Mouse (Mus musculus) heart, embryonic 16.5 days (tissue): ENCODE measurements around the gene 5330417C22Rik. TPM values are rescaled to one million over a fixed set of nuclear protein-coding genes. Genes with fewer than 3 reads are reported as not detected.

Experiments used
- ATAC-seq: fragments of 200-750 bp; cut with Nextera tagmentation; replicated peaks from 2 replicates; pipeline ENCODE4 v1.8.0; 2017; ENCODE audit warnings: moderate number of reproducible peaks; ENCODE audit not compliant: insufficient read depth, low FRiP score; ENCODE audit errors: extremely low read depth
- H3K27ac ChIP-seq: fragments of 300-500 bp; sonication (generic); 2 replicates; pipeline ENCODE4 v1.5.1; 2014; ENCODE audit warnings: mild to moderate bottlenecking, low read length, control low read depth, moderate library complexity
- H3K27me3 ChIP-seq: fragments of 300-500 bp; sonication (generic); 2 replicates; pipeline ENCODE4 v1.6.1; 2014; ENCODE audit warnings: low read length, mixed read lengths; ENCODE audit not compliant: control insufficient read depth, insufficient read depth
- H3K36me3 ChIP-seq: fragments of 300-500 bp; sonication (generic); 2 replicates; pipeline ENCODE4 v1.6.1; 2014; ENCODE audit not compliant: control insufficient read depth, insufficient read depth
- H3K4me1 ChIP-seq: fragments of 300-500 bp; sonication (generic); 2 replicates; pipeline ENCODE4 v1.6.1; 2014; ENCODE audit warnings: low read length, mixed read lengths; ENCODE audit not compliant: control insufficient read depth, insufficient read depth
- H3K4me2 ChIP-seq: fragments of 300-500 bp; sonication (generic); 2 replicates; pipeline ENCODE4 v1.6.1; 2014; ENCODE audit warnings: low read depth, mild to moderate bottlenecking, control low read depth, low read length
- H3K4me3 ChIP-seq: fragments of 300-500 bp; sonication (generic); 2 replicates; pipeline ENCODE4 v1.5.1; 2014; ENCODE audit warnings: mild to moderate bottlenecking, control low read depth, low read length
- H3K9ac ChIP-seq: fragments of 300-500 bp; sonication (generic); 2 replicates; pipeline ENCODE4 v1.6.1; 2014; ENCODE audit warnings: low read length, control low read depth
- H3K9me3 ChIP-seq: fragments of 300-500 bp; sonication (generic); replicated peaks from 2 replicates; pipeline ENCODE4 v1.6.1; 2016; ENCODE audit warnings: low read length; ENCODE audit not compliant: control insufficient read depth
- WGBS: fragments of 180-500 bp; shearing (Covaris S2); extraction: QIAGEN DNeasy Blood & Tissue Kit; methylation state at CpG from one replicate; pipeline ENCODE4 v1.1.7; 2014; 5-methylcytosine and 5-hydroxymethylcytosine counted together
- polyA plus RNA-seq: library from polyadenylated mRNA; unstranded; fragments of >200 nt; fragmentation: Nextera tagmentation; extraction: Ambion mirVana; gene quantifications from 2 replicates; pipeline ENCODE4 v1.2.1, GENCODE M21; 2015

The 5330417C22Rik gene
- polyA plus RNA-seq, 1 experiment from 2014 or later = 1.9 TPM

- no peak for ATAC-seq
- Histone ChIP-seq H3K27ac (no peak overlapping the region), H3K4me2 (no peak overlapping the region), H3K27me3 (no peaks in the 10 kb centered on the region), H3K4me1 (no peaks in the 10 kb centered on the region), H3K4me3 (no peak overlapping the region), H3K9me3 (no peaks in the 10 kb centered on the region; the same call in 1 of the 2 replicates), H3K36me3 (no peaks in the 10 kb centered on the region), H3K9ac (no peak overlapping the region)
- 80% methylated on average over 4 of the region's 4 CpGs for WGBS
These were observed 51.6 kb downstream of the 5330417C22Rik start for GRCm38 (mm10) chr3:108484749-108485148.

- no peaks in the 10 kb centered on the region for H3K27me3 ChIP-seq
- 89% methylated on average over 4 of the region's 4 CpGs for WGBS
- ATAC-seq = no peak
- H3K9ac ChIP-seq = no peak overlapping the region
- H3K4me2 ChIP-seq = no peak overlapping the region
- no peaks in the 10 kb centered on the region for H3K36me3 ChIP-seq
- no peaks in the 10 kb centered on the region for H3K4me1 ChIP-seq
- H3K4me3 ChIP-seq = no peak overlapping the region
- H3K27ac ChIP-seq = no peak overlapping the region
- H3K9me3 ChIP-seq = no peaks in the 10 kb centered on the region; the same call in 1 of the 2 replicates
These were observed 57.5 kb downstream of the 5330417C22Rik start for GRCm38 (mm10) chr3:108478800-108479199.

DNA sequence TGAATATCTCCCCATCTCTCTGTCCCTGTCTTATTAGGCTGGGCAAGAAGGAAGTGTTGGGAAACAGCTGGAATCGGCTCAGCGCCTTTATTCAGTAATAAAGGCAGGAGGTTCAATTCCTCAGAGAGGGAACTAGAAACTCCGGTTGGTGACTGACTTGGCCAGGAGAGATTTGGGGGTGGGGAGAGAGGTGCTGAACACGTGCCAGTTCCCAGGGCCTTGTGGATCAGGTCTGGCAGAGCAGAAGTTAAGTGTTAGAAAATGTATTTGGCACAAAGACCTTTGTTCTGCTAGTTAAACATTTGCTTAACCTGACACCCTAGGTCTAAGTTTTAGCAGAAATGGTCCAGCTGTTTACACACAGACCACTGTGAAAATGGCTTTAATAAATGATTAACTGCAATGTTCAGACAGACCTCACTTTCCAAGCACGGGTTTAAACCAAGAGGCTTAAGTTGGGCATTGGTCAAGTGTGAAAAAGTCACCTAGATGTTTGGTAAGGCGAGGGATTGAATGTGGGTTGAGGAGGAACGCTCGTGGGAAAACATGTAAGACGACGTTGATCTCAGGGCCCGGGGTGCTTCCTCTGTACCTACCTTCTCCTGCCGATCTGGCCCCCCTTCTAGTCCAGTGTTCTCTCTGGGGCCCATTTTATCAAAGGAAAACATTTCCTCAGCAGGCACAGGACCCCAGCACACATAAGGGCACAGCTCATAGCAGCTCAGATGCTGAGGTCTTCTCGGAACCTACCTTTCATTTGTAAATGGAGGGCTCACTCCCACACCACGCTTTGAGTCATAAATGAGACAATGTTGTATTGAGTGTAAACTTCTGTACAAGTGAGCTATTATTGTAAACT, 59.3 kb downstream of the 5330417C22Rik start:
- no peak for ATAC-seq
- Histone ChIP-seq H3K4me2 (no peak overlapping the region), H3K27me3 (no peaks in the 10 kb centered on the region), H3K27ac (no peak overlapping the region), H3K9ac (no peak overlapping the region), H3K4me3 (no peak overlapping the region), H3K9me3 (no peaks in the 10 kb centered on the region), H3K4me1 (no peaks in the 10 kb centered on the region), H3K36me3 (no peaks in the 10 kb centered on the region)
- WGBS = 53% methylated on average over 14 of the region's 14 CpGs

- Histone ChIP-seq H3K4me2 (no peak overlapping the region), H3K9ac (no peak overlapping the region), H3K4me3 (no peak overlapping the region), H3K36me3 (no peaks in the 10 kb centered on the region), H3K4me1 (no peaks in the 10 kb centered on the region), H3K9me3 (no peaks in the 10 kb centered on the region), H3K27me3 (no peaks in the 10 kb centered on the region), H3K27ac (no peak overlapping the region)
- 52% methylated on average over 5 of the region's 5 CpGs for WGBS
- ATAC-seq = no peak
These were observed 60.8 kb downstream of the 5330417C22Rik start for GRCm38 (mm10) chr3:108475496-108475895.

DNA sequence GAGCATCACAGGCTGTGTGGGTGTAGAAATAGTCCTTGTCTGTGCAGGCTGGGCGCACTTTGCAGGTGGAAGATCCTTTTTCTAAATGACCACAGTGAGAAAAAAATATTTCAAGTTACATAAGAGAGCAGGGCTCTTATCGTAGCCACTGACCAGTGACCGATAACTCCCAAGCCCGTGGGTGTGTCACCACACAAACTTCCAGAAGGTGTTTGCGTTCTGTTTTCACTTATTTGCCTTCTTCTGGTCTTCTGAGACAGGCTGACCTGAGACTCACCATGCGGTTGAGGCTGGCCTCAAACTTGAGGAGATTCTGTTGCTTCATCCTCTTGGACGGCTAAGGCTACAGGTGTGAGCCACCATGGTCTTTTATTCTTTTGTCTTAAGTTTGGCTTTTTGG, 61.4 kb downstream of the 5330417C22Rik start:
- H3K36me3 ChIP-seq = no peaks in the 10 kb centered on the region
- no peak overlapping the region for H3K9ac ChIP-seq
- H3K27me3 ChIP-seq = no peaks in the 10 kb centered on the region
- H3K27ac ChIP-seq = no peak overlapping the region
- no peaks in the 10 kb centered on the region for H3K9me3 ChIP-seq
- no peaks in the 10 kb centered on the region for H3K4me1 ChIP-seq
- no peak overlapping the region for H3K4me3 ChIP-seq
- ATAC-seq = no peak
- WGBS = 82% methylated on average over 7 of the region's 7 CpGs
- H3K4me2 ChIP-seq = no peak overlapping the region

DNA sequence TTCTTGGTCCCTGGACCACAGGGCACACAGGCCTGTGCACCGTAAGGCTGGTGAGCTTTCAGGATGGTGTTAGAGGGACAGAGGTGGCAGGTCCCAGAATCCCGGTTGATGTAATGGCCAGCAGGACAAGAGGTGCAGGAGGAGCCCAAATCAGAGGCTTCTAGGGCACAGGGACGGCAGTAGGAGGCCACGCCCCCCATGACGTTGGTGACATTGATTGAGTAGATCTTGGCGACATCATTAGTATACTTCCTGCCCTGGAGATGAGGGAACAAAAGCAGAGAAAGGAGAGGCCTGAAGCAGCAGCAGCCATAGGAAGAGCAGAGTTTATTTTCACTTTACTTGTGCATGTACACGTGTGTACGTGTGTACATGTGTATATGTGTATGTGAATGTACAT, 68.6 kb downstream of the 5330417C22Rik start:
- Histone ChIP-seq H3K36me3 (no peaks in the 10 kb centered on the region), H3K9ac (no peak overlapping the region), H3K9me3 (no peaks in the 10 kb centered on the region), H3K27me3 (no peaks in the 10 kb centered on the region), H3K4me3 (no peak overlapping the region), H3K27ac (no peak overlapping the region), H3K4me1 (no peaks in the 10 kb centered on the region), H3K4me2 (no peak overlapping the region)
- WGBS = 48% methylated on average over 8 of the region's 8 CpGs
- no peak for ATAC-seq

DNA sequence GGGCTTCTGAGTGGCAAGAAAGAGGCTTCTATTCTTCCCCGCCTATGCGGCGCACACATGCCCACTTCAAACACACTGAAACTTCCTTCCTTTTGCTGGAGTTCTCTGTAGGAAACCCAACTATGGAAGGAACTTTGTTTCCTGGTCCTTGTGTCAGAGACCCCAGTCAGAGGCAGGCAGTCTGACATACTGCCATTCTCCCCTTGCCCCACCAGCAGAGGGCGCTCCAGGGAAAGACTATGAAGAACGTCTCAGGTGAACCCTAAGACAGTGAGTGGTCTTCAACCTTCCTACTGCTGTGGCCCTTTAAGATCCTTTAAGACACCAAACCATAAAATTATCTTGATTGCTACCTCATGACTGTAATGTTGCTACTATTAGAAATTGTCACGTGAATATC, 69.9 kb downstream of the 5330417C22Rik start:
- no peak for ATAC-seq
- Histone ChIP-seq H3K4me2 (no peak overlapping the region), H3K36me3 (no peaks in the 10 kb centered on the region), H3K4me1 (no peaks in the 10 kb centered on the region), H3K27me3 (no peaks in the 10 kb centered on the region), H3K9ac (no peak overlapping the region), H3K4me3 (no peak overlapping the region), H3K27ac (no peak overlapping the region), H3K9me3 (no peaks in the 10 kb centered on the region)
- 75% methylated on average over 6 of the region's 6 CpGs for WGBS

DNA sequence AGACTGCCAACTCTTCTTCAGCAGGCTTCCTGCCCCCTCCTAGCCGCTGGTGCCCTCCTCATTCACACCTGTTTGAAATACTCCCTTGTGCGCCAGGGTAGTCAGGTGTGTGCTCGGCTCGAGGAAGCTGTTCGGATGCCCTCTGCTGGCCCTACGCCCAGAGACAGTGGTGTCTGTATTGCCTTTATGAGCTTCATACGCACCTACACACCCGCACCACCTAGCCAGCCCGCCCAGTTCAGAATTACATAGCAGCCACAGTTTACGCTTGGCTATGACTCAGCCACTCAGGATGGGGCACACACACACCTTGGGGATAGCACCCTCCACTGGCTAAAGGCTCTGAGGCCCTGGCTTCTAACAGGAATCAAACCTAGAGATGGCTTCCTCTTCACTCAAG, 77.5 kb downstream of the 5330417C22Rik start:
- WGBS = 32% methylated on average over 10 of the region's 10 CpGs
- no peak overlapping the region for H3K27ac ChIP-seq
- H3K9ac ChIP-seq = 0 out of 2 replicates have a peak overlapping the region, but pooled peaks have one; percentile 32
- peak overlapping the region; percentile 23 for H3K4me2 ChIP-seq
- no peaks in the 10 kb centered on the region for H3K4me1 ChIP-seq
- H3K27me3 ChIP-seq = no peaks in the 10 kb centered on the region
- ATAC-seq = 0 out of 2 replicates have a peak, but pooled peaks have one; percentile 28
- peak overlapping the region; percentile 4; the same call in 1 of the 2 replicates for H3K4me3 ChIP-seq
- H3K36me3 ChIP-seq = no peaks in the 10 kb centered on the region
- no peaks in the 10 kb centered on the region for H3K9me3 ChIP-seq

GRCm38 (mm10) chr3:108458380-108458779, 78.0 kb downstream of the 5330417C22Rik start:
- H3K27me3 ChIP-seq = no peaks in the 10 kb centered on the region
- H3K27ac ChIP-seq = no peak overlapping the region
- H3K4me1 ChIP-seq = no peaks in the 10 kb centered on the region
- 0 out of 2 replicates have a peak overlapping the region, but pooled peaks have one; percentile 32 for H3K9ac ChIP-seq
- peak overlapping the region; percentile 23 for H3K4me2 ChIP-seq
- peak overlapping the region; percentile 4; the same call in 1 of the 2 replicates for H3K4me3 ChIP-seq
- WGBS = 43% methylated on average over 14 of the region's 14 CpGs
- 0 out of 2 replicates have a peak, but pooled peaks have one; percentile 37 for ATAC-seq
- no peaks in the 10 kb centered on the region for H3K9me3 ChIP-seq
- no peaks in the 10 kb centered on the region for H3K36me3 ChIP-seq
